8 mouse cellular contexts compared by ENCODE assay signal in the genomic region with DNA sequence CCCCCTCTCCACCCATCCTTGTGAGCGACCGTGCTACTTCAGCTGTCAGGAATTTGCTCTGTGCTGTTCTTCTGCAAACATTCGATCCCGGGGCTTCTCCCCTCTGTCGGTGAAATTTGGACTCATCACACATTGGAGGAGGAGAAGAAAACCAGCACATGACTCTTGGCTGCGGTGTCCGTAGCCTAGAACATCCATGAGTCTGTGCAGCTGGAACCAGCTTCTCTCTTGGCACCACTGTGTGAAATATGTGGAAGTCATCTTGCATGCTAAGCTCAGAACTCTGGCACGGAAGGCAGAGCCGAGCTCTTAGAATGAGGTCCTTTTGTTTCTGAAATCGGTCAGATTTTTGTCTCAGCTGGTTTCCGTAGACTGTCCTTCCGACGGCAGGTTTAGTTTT.
DNase-seq lines count a peak whose midpoint lies in the region; ATAC-seq and TF ChIP-seq lines count a peak whose summit lies in the region.

No protein-coding gene starts in this region.

- H3K4me2 ChIP-seq in lung, embryonic 14.5 days: peak overlapping the region; percentile 28
- no peak overlapping the region for H3K4me2 ChIP-seq in hindbrain, embryonic 16.5 days (ENCODE audit: low read length)
- no peak overlapping the region for H3K4me2 ChIP-seq in midbrain, embryonic 15.5 days

- H3K27me3 ChIP-seq in lung, embryonic 14.5 days (ENCODE audit: insufficient read depth, low read length): no peaks in the 10 kb centered on the region
- no peaks in the 10 kb centered on the region for H3K27me3 ChIP-seq in hindbrain, embryonic 16.5 days (replicated peaks; ENCODE audit: control insufficient read depth, insufficient read depth, low read length)
- no peaks in the 10 kb centered on the region for H3K27me3 ChIP-seq in midbrain, embryonic 15.5 days (replicated peaks)

- peak overlapping the region; percentile 67; the same call in 1 of the 2 replicates for H3K27ac ChIP-seq in lung, embryonic 14.5 days (ENCODE audit: low read depth)
- peak overlapping the region; percentile 66 for H3K27ac ChIP-seq in hindbrain, embryonic 16.5 days (ENCODE audit: low read depth, low read length)
- H3K27ac ChIP-seq in midbrain, embryonic 15.5 days: peak overlapping the region; percentile 48

- ATAC-seq in lung, embryonic 14.5 days (ENCODE audit: insufficient read depth): peak; percentile 64; the same call in 1 of the 2 replicates
- ATAC-seq in hindbrain, embryonic 16.5 days: peak; percentile 66
- peak; percentile 35; the same call in 1 of the 2 replicates for ATAC-seq in midbrain, embryonic 15.5 days (replicated peaks)
- no peak for ATAC-seq in megakaryocyte progenitor cell, adult 5-6 weeks (replicated peaks; ENCODE audit: poor library complexity)

- H3K4me3 ChIP-seq in lung, embryonic 14.5 days (ENCODE audit: low read depth, low read length): no peak overlapping the region
- no peak overlapping the region for H3K4me3 ChIP-seq in lung, adult 2 months (replicated peaks; ENCODE audit: extremely low read depth, low read depth, low read length)
- H3K4me3 ChIP-seq in hindbrain, embryonic 16.5 days (ENCODE audit: low read length): no peak overlapping the region
- H3K4me3 ChIP-seq in midbrain, embryonic 15.5 days: no peak overlapping the region

- peak; percentile 20; the same call in 1 of the 2 replicates for TF ChIP-seq CTCF in lung, embryonic 14.5 days (IDR thresholded peaks at IDR 0.05; ENCODE audit: low read depth)
- TF ChIP-seq CTCF in lung, adult 2 months (IDR thresholded peaks at IDR 0.05; ENCODE audit: insufficient read depth, low read length): no peak

- H3K36me3 ChIP-seq in lung, embryonic 14.5 days (ENCODE audit: insufficient read depth): no peaks in the 10 kb centered on the region
- no peaks in the 10 kb centered on the region for H3K36me3 ChIP-seq in hindbrain, embryonic 16.5 days (ENCODE audit: control insufficient read depth, insufficient read depth, low read length)
- H3K36me3 ChIP-seq in midbrain, embryonic 15.5 days (replicated peaks): no peaks in the 10 kb centered on the region

- DNase-seq in lung, embryonic 14.5 days: peak; percentile 59
- no peak for DNase-seq in lung, adult 2 months
- DNase-seq in gastrocnemius, adult 18-20 months (ENCODE audit: low spot score): peak; percentile 43
- no peak for DNase-seq in left cerebral cortex, adult 18-20 months (ENCODE audit: low spot score in 2 of 2)
- DNase-seq in cerebellum, adult 11-12 months: no peak

- no peak for TF ChIP-seq POLR2A in lung, adult 2 months (IDR thresholded peaks at IDR 0.05; ENCODE audit: borderline replicate concordance, extremely low read depth, low read depth, low read length)

- peaks cover 6% of the 10 kb centered on the region; the same call in 1 of the 2 replicates for H3K4me1 ChIP-seq in lung, embryonic 14.5 days (ENCODE audit: insufficient read depth)
- peaks cover 6% of the 10 kb centered on the region for H3K4me1 ChIP-seq in lung, adult 2 months (ENCODE audit: control insufficient read depth, insufficient read depth, low read length)
- H3K4me1 ChIP-seq in hindbrain, embryonic 16.5 days (ENCODE audit: control insufficient read depth, insufficient read depth, low read depth, low read length): peaks cover 2% of the 10 kb centered on the region; the same call in 1 of the 2 replicates
- peaks cover 8% of the 10 kb centered on the region for H3K4me1 ChIP-seq in midbrain, embryonic 15.5 days

- 43% methylated on average over 13 of the region's 13 CpGs for WGBS in lung, embryonic 14.5 days
- WGBS in lung, adult 2 months: 49% methylated on average over 13 of the region's 13 CpGs
- 53% methylated on average over 13 of the region's 13 CpGs for WGBS in hindbrain, embryonic 16.5 days
- WGBS in midbrain, embryonic 15.5 days: 54% methylated on average over 13 of the region's 13 CpGs

- H3K9me3 ChIP-seq in lung, embryonic 14.5 days (ENCODE audit: low read depth, low read length): peaks cover 8% of the 10 kb centered on the region; the same call in 1 of the 2 replicates
- no peaks in the 10 kb centered on the region; the same call in 1 of the 2 replicates for H3K9me3 ChIP-seq in hindbrain, embryonic 16.5 days (ENCODE audit: control insufficient read depth, low read length)
- no peaks in the 10 kb centered on the region for H3K9me3 ChIP-seq in midbrain, embryonic 15.5 days

- no peak overlapping the region for H3K9ac ChIP-seq in lung, embryonic 14.5 days
- no peak overlapping the region for H3K9ac ChIP-seq in hindbrain, embryonic 16.5 days (ENCODE audit: low read depth, low read length)
- H3K9ac ChIP-seq in midbrain, embryonic 15.5 days: no peak overlapping the region

Comparison
In these comparisons a context has a peak if more than half of its experiments do, and no peak if none do; other contexts are left out.
1. DNase-seq: peak in lung, embryonic 14.5 days (single experiment) and gastrocnemius, adult 18-20 months (single experiment); none in lung, adult 2 months (single experiment), left cerebral cortex, adult 18-20 months (0 of 2) and cerebellum, adult 11-12 months (single experiment).
2. Peak in every context shown above with its lines, with median percentiles within 50 percentile points of each other: H3K27ac ChIP-seq.